In the genomic region with DNA sequence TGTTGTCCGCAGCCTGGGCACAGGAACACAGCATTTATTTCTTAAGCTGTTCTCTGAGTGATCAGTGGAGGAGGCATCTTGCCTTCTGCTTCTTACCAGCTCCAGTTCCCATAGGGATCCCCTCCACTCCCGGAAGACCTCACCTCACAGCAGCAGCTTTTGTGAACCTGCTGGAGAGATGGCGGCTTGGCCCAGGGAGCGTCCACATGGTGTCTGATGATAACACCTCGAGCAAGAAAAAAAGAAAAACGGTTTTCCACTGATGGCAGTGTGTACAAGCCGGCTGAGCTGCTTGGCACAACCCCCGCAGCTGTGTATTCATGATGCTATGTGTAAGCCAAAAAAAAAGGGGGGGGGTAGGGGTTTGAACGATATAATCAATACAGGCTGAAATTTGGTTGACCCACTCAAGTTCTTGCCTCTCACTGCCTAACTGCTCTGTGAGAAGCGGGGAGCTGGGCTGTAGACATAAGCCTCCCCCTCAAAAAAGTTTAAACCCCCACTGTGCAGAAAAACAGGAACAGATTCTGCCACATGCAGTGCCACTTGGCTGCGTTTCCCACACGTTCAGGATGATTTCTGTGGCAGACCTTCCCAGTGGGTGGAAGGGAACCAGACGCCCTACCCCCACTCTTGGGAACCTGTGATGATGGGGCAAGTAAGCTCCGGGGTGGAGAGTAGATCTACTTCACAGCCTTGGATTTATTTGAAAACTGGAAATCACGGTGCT, we compare ENCODE assay signal across 10 mouse cellular contexts.
DNase-seq lines count a peak whose midpoint lies in the region; ATAC-seq and TF ChIP-seq lines count a peak whose summit lies in the region.
"Had no signal": no experiment of that assay in that cellular context is flagged by ENCODE, and none has a peak within 500 bp of the region (broad histone marks: within the 10 kb centered on the region; RNA-seq: fewer than 3 reads in every experiment).

No protein-coding gene starts in this region.

- TF ChIP-seq CTCF in kidney, adult 2 months (conservative IDR thresholded peaks at IDR 0.05; ENCODE audit: insufficient read depth, insufficient read length, low read depth, low read length) = no peak

- intact Hi-C loops in left cerebral cortex, postnatal 10 days (cut with DNase I) = no loop called here

- no peaks in the 10 kb centered on the region for H3K9me3 ChIP-seq in midbrain, embryonic 14.5 days (ENCODE audit: control insufficient read depth, low read length)
- no peaks in the 10 kb centered on the region for H3K9me3 ChIP-seq in midbrain, embryonic 10.5 days (replicated peaks)
- H3K9me3 ChIP-seq in kidney, embryonic 15.5 days (replicated peaks) = no peaks in the 10 kb centered on the region

- no peak for ATAC-seq in midbrain, embryonic 14.5 days (ENCODE audit: low FRiP score, low TSS enrichment)
- no peak for ATAC-seq in kidney, embryonic 15.5 days (replicated peaks; ENCODE audit: low FRiP score)
- ATAC-seq: liver, postnatal 0 days had no signal

- no peak for TF ChIP-seq POLR2A in kidney, adult 2 months (IDR thresholded peaks at IDR 0.05; ENCODE audit: low read depth, low read length)

- 69% methylated on average over 15 of the region's 15 CpGs for WGBS in midbrain, embryonic 14.5 days
- WGBS in midbrain, embryonic 10.5 days = 88% methylated on average over 15 of the region's 15 CpGs
- 87% methylated on average over 15 of the region's 15 CpGs for WGBS in kidney, embryonic 15.5 days
- WGBS in kidney, adult 2 months = 84% methylated on average over 15 of the region's 15 CpGs

- H3K27ac ChIP-seq in midbrain, embryonic 14.5 days (replicated peaks; ENCODE audit: low read depth, low read length) = no peak overlapping the region
- no peak overlapping the region for H3K27ac ChIP-seq in midbrain, embryonic 10.5 days (replicated peaks)
- H3K27ac ChIP-seq in kidney, embryonic 15.5 days = no peak overlapping the region
- H3K27ac ChIP-seq in kidney, adult 2 months (ENCODE audit: insufficient read depth, low read depth, low read length) = no peak overlapping the region

- no peak overlapping the region for H3K9ac ChIP-seq in midbrain, embryonic 14.5 days (replicated peaks; ENCODE audit: low read length)
- H3K9ac ChIP-seq in kidney, embryonic 15.5 days = no peak overlapping the region
- H3K9ac ChIP-seq: liver, postnatal 0 days had no signal

- H3K4me2 ChIP-seq in midbrain, embryonic 14.5 days (ENCODE audit: low read length) = no peak overlapping the region
- no peak overlapping the region for H3K4me2 ChIP-seq in kidney, embryonic 15.5 days

- H3K4me1 ChIP-seq in midbrain, embryonic 14.5 days (ENCODE audit: control insufficient read depth, insufficient read depth, low read length) = 0 out of 2 replicates have a peak, but pooled peaks cover 7% of the 10 kb centered on the region
- H3K4me1 ChIP-seq in midbrain, embryonic 10.5 days = peaks cover 9% of the 10 kb centered on the region
- peaks cover 9% of the 10 kb centered on the region for H3K4me1 ChIP-seq in kidney, embryonic 15.5 days
- no peaks in the 10 kb centered on the region for H3K4me1 ChIP-seq in kidney, adult 2 months (ENCODE audit: control insufficient read depth, insufficient read depth, low read length)

- no peak overlapping the region for H3K4me3 ChIP-seq in midbrain, embryonic 14.5 days (replicated peaks; ENCODE audit: low read depth, low read length)
- no peak overlapping the region for H3K4me3 ChIP-seq in midbrain, embryonic 10.5 days
- H3K4me3 ChIP-seq in kidney, embryonic 15.5 days (replicated peaks) = no peak overlapping the region
- no peak overlapping the region for H3K4me3 ChIP-seq in kidney, adult 2 months (ENCODE audit: insufficient read depth, low read depth, low read length)

- no peaks in the 10 kb centered on the region for H3K27me3 ChIP-seq in midbrain, embryonic 14.5 days (ENCODE audit: control insufficient read depth, insufficient read depth, low read length)
- H3K27me3 ChIP-seq in midbrain, embryonic 10.5 days (ENCODE audit: low read depth, poor library complexity, severe bottlenecking) = no peaks in the 10 kb centered on the region
- H3K27me3 ChIP-seq in kidney, embryonic 15.5 days = no peaks in the 10 kb centered on the region
- H3K27me3 ChIP-seq in kidney, adult 2 months (replicated peaks; ENCODE audit: control insufficient read depth, insufficient read depth, low read length) = no peaks in the 10 kb centered on the region

- H3K36me3 ChIP-seq in midbrain, embryonic 14.5 days (ENCODE audit: control insufficient read depth, insufficient read depth, low read length) = no peaks in the 10 kb centered on the region
- no peaks in the 10 kb centered on the region for H3K36me3 ChIP-seq in midbrain, embryonic 10.5 days
- H3K36me3 ChIP-seq in kidney, embryonic 15.5 days = no peaks in the 10 kb centered on the region
- no peaks in the 10 kb centered on the region for H3K36me3 ChIP-seq in kidney, adult 2 months (ENCODE audit: control insufficient read depth, insufficient read depth, low read length)

- peak; percentile 47 for DNase-seq in midbrain, embryonic 14.5 days
- no peak for DNase-seq in midbrain, embryonic 10.5 days (ENCODE audit: low spot score)
- DNase-seq in frontal cortex, postnatal 14 days (ENCODE audit: low spot score in 2 of 2) = peak; percentile 60 to 68
- DNase-seq in left cerebral cortex, postnatal 10 days (ENCODE audit: extremely low spot score in 1 of 2, low spot score in 2 of 2) = peak; percentile 80
- DNase-seq in telencephalon, adult 2 months (ENCODE audit: low read depth, low spot score) = peak; percentile 83
- no peak for DNase-seq in kidney, adult 2 months
- DNase-seq in yolk sac, embryonic 10.5 days (ENCODE audit: low spot score) = no peak
- DNase-seq: kidney, adult 8-10 months; liver, postnatal 0 days had no signal

Comparison
In these comparisons a context has a peak if more than half of its experiments do, and no peak if none do; other contexts are left out.
1. DNase-seq: peak in midbrain, embryonic 14.5 days (single experiment), frontal cortex, postnatal 14 days (2 of 2), left cerebral cortex, postnatal 10 days (2 of 2) and telencephalon, adult 2 months (single experiment); none in midbrain, embryonic 10.5 days (single experiment), kidney, adult 2 months (single experiment) and yolk sac, embryonic 10.5 days (single experiment).